Comparison of ENCODE assay signal across 16 mouse cellular contexts in the genomic region with DNA sequence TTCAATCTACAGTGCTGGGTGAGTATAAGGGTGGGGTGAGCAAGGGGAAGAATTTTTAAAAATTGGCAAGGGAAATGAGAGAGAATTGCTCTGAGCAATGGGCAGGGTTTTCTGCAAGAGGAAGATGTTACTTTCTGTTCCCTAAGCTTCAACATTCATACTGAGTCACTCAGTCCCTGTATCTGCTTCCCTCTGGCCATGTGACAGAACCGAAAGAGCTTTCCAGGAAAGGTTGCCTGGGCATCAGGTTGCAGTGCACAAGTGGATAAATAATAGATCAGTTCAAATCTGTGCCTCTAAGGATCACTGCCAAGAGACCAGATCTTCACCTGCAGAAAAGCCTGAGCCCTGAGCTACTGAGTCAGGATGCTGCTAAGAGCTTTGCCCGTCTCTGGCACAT. TPM values are rescaled to one million over a fixed set of nuclear protein-coding genes. Genes with fewer than 3 reads are reported as not detected.
A peak's percentile ranks its signal among the peaks of the same experiment; 100 is the strongest.
DNase-seq lines count a peak whose midpoint lies in the region; ATAC-seq and TF ChIP-seq lines count a peak whose summit lies in the region.
"Had no signal": no experiment of that assay in that cellular context is flagged by ENCODE, and none has a peak within 500 bp of the region (broad histone marks: within the 10 kb centered on the region; RNA-seq: fewer than 3 reads in every experiment).

No protein-coding gene starts in this region.

- H3K4me1 ChIP-seq in liver, embryonic 15.5 days (replicated peaks): peaks cover 5% of the 10 kb centered on the region
- peaks cover 4% of the 10 kb centered on the region; the same call in 1 of the 2 replicates for H3K4me1 ChIP-seq in liver, postnatal 0 days (ENCODE audit: insufficient read depth)
- 0 out of 2 replicates have a peak, but pooled peaks cover 4% of the 10 kb centered on the region for H3K4me1 ChIP-seq in stomach, embryonic 16.5 days (ENCODE audit: control insufficient read depth, insufficient read depth, low read length)

- no peak for TF ChIP-seq CTCF in liver, postnatal 0 days (IDR thresholded peaks at IDR 0.05; ENCODE audit: low read depth)

- no peak overlapping the region for H3K4me2 ChIP-seq in liver, embryonic 15.5 days
- no peak overlapping the region for H3K4me2 ChIP-seq in liver, postnatal 0 days (ENCODE audit: low read depth, low read length)
- H3K4me2 ChIP-seq in stomach, embryonic 16.5 days (ENCODE audit: low read depth, low read length): no peak overlapping the region
- H3K4me2 ChIP-seq: limb, embryonic 13.5 days had no signal

- DNase-seq in frontal cortex, postnatal 14 days (ENCODE audit: low spot score in 2 of 2): no peak
- no peak for DNase-seq in liver, postnatal 0 days
- DNase-seq in adrenal gland, postnatal 14 days: peak; percentile 50
- DNase-seq: kidney, postnatal 10 days; layer of hippocampus, postnatal 36 days; right cerebral cortex, adult 18-20 months; thymus, adult 2 months had no signal

- no peaks in the 10 kb centered on the region for H3K27me3 ChIP-seq in liver, embryonic 15.5 days
- no peaks in the 10 kb centered on the region for H3K27me3 ChIP-seq in liver, postnatal 0 days (ENCODE audit: insufficient read depth, low read length)
- no peaks in the 10 kb centered on the region for H3K27me3 ChIP-seq in stomach, embryonic 16.5 days (ENCODE audit: control insufficient read depth, insufficient read depth, low read length)
- H3K27me3 ChIP-seq: limb, embryonic 13.5 days; megakaryocyte, embryonic 14.5 days; Patski had no signal

- H3K36me3 ChIP-seq in liver, embryonic 15.5 days (replicated peaks): peaks cover 60% of the 10 kb centered on the region
- peaks cover 48% of the 10 kb centered on the region for H3K36me3 ChIP-seq in liver, postnatal 0 days (replicated peaks; ENCODE audit: insufficient read depth, low read length)
- H3K36me3 ChIP-seq in stomach, embryonic 16.5 days (ENCODE audit: control insufficient read depth, insufficient read depth, low read length): peaks cover 16% of the 10 kb centered on the region

- no peak for TF ChIP-seq EP300 in liver, postnatal 0 days (IDR thresholded peaks at IDR 0.05; ENCODE audit: low read depth)

- no peaks in the 10 kb centered on the region for H3K9me3 ChIP-seq in liver, embryonic 15.5 days (replicated peaks)
- no peaks in the 10 kb centered on the region for H3K9me3 ChIP-seq in liver, postnatal 0 days (ENCODE audit: low read length)
- H3K9me3 ChIP-seq in stomach, embryonic 16.5 days (replicated peaks; ENCODE audit: control insufficient read depth, low read length): no peaks in the 10 kb centered on the region
- H3K9me3 ChIP-seq: forebrain, embryonic 10.5 days; limb, embryonic 13.5 days; megakaryocyte, embryonic 14.5 days had no signal

- H3K4me3 ChIP-seq in liver, embryonic 15.5 days (replicated peaks): no peak overlapping the region
- no peak overlapping the region for H3K4me3 ChIP-seq in liver, postnatal 0 days (ENCODE audit: low read depth, low read length)
- no peak overlapping the region for H3K4me3 ChIP-seq in stomach, embryonic 16.5 days (replicated peaks; ENCODE audit: low read length)
- H3K4me3 ChIP-seq: forebrain, embryonic 10.5 days; limb, embryonic 13.5 days; megakaryocyte, embryonic 14.5 days had no signal

- H3K27ac ChIP-seq in liver, embryonic 15.5 days (replicated peaks): no peak overlapping the region
- no peak overlapping the region for H3K27ac ChIP-seq in liver, postnatal 0 days (ENCODE audit: low read depth)
- H3K27ac ChIP-seq in stomach, embryonic 16.5 days (ENCODE audit: low read length): 0 out of 2 replicates have a peak overlapping the region, but pooled peaks have one; percentile 24
- H3K27ac ChIP-seq: forebrain, embryonic 10.5 days; limb, embryonic 13.5 days had no signal

- no peak overlapping the region for H3K9ac ChIP-seq in liver, embryonic 15.5 days
- no peak overlapping the region for H3K9ac ChIP-seq in liver, postnatal 0 days (replicated peaks)
- H3K9ac ChIP-seq in stomach, embryonic 16.5 days (ENCODE audit: low read length): no peak overlapping the region
- H3K9ac ChIP-seq: limb, embryonic 13.5 days had no signal

- WGBS in liver, embryonic 15.5 days (ENCODE audit: insufficient replicate concordance): 64% methylated on average over 2 of the region's 2 CpGs
- 75% methylated on average over 2 of the region's 2 CpGs for WGBS in liver, postnatal 0 days (ENCODE audit: insufficient replicate concordance)
- 73% methylated on average over 2 of the region's 2 CpGs for WGBS in stomach, embryonic 16.5 days

- ATAC-seq in frontal cortex, adult (ENCODE audit: low TSS enrichment): peak; percentile 61
- ATAC-seq in liver, embryonic 15.5 days (ENCODE audit: insufficient read depth): 0 out of 2 replicates have a peak, but pooled peaks have one; percentile 13
- no peak for ATAC-seq in liver, postnatal 0 days
- ATAC-seq in stomach, embryonic 16.5 days (ENCODE audit: insufficient read depth, low FRiP score): no peak
- ATAC-seq in erythroid progenitor cell, adult 5-6 weeks (replicated peaks; ENCODE audit: low FRiP score, poor library complexity, severe bottlenecking): no peak
- ATAC-seq: CD4-positive, CD25-positive, alpha-beta regulatory T cell, adult 4 months; Patski had no signal

RNA-seq across cellular contexts. Expression of a gene that starts 6.8 kb away (rescaled TPM):
- 16.5 and 21.4 TPM in 2 replicates for polyA plus RNA-seq in liver, embryonic 15.5 days (2015; fragmentation: Nextera tagmentation; extraction: Ambion mirVana)
- 23.5 and 23.6 TPM in 2 replicates for polyA plus RNA-seq in liver, postnatal 0 days (2015; fragmentation: Nextera tagmentation; extraction: Ambion mirVana)
- 177 and 178 TPM in 2 replicates for total RNA-seq in adrenal gland, postnatal 14 days (2021)
- 40.9 and 41.7 TPM in 2 replicates for polyA plus RNA-seq in stomach, embryonic 16.5 days (2015; fragmentation: Nextera tagmentation; extraction: Ambion mirVana)
- total RNA-seq in erythroid progenitor cell, adult 5-6 weeks (2015; ENCODE audit: low replicate concordance): 16.3 and 20.5 TPM in 2 replicates
- total RNA-seq in erythroid progenitor cell, adult 5-6 weeks (2017; ENCODE audit: low replicate concordance): 17.2 and 22.2 TPM in 2 replicates

RNA-seq across cellular contexts. Expression of a gene that starts 26.0 kb away (rescaled TPM):
- polyA plus RNA-seq in liver, embryonic 15.5 days (2015; fragmentation: Nextera tagmentation; extraction: Ambion mirVana): 6.3 and 7.5 TPM in 2 replicates
- 3.6 and 5.2 TPM in 2 replicates for polyA plus RNA-seq in liver, postnatal 0 days (2015; fragmentation: Nextera tagmentation; extraction: Ambion mirVana)
- total RNA-seq in adrenal gland, postnatal 14 days (2021): 57.9 and 85.1 TPM in 2 replicates
- 572 and 707 TPM in 2 replicates for polyA plus RNA-seq in stomach, embryonic 16.5 days (2015; fragmentation: Nextera tagmentation; extraction: Ambion mirVana)
- not detected in 2 replicates for total RNA-seq in erythroid progenitor cell, adult 5-6 weeks (2015; ENCODE audit: low replicate concordance)
- not detected in 2 replicates for total RNA-seq in erythroid progenitor cell, adult 5-6 weeks (2017; ENCODE audit: low replicate concordance)

RNA-seq across cellular contexts. Expression of a gene that starts 50.6 kb away (rescaled TPM):
- polyA plus RNA-seq in liver, embryonic 15.5 days (2015; fragmentation: Nextera tagmentation; extraction: Ambion mirVana): 61.2 and 65.7 TPM in 2 replicates
- polyA plus RNA-seq in liver, postnatal 0 days (2015; fragmentation: Nextera tagmentation; extraction: Ambion mirVana): 35.8 and 42.6 TPM in 2 replicates
- total RNA-seq in adrenal gland, postnatal 14 days (2021): 132 and 135 TPM in 2 replicates
- polyA plus RNA-seq in stomach, embryonic 16.5 days (2015; fragmentation: Nextera tagmentation; extraction: Ambion mirVana): 143 and 152 TPM in 2 replicates
- 29.3 and 31.4 TPM in 2 replicates for total RNA-seq in erythroid progenitor cell, adult 5-6 weeks (2015; ENCODE audit: low replicate concordance)
- total RNA-seq in erythroid progenitor cell, adult 5-6 weeks (2017; ENCODE audit: low replicate concordance): 52.9 and 68.6 TPM in 2 replicates

RNA-seq across cellular contexts. Expression of a gene that starts 50.8 kb away (rescaled TPM):
- polyA plus RNA-seq in liver, embryonic 15.5 days (2015; fragmentation: Nextera tagmentation; extraction: Ambion mirVana): 3.2 and 3.4 TPM in 2 replicates
- polyA plus RNA-seq in liver, postnatal 0 days (2015; fragmentation: Nextera tagmentation; extraction: Ambion mirVana): 5.0 TPM in 2 replicates
- total RNA-seq in adrenal gland, postnatal 14 days (2021): 53.9 and 56.6 TPM in 2 replicates
- polyA plus RNA-seq in stomach, embryonic 16.5 days (2015; fragmentation: Nextera tagmentation; extraction: Ambion mirVana): 5.1 and 5.7 TPM in 2 replicates
- total RNA-seq in erythroid progenitor cell, adult 5-6 weeks (2015; ENCODE audit: low replicate concordance): 4.6 and 6.5 TPM in 2 replicates
- 1.4 and 11.6 TPM in 2 replicates for total RNA-seq in erythroid progenitor cell, adult 5-6 weeks (2017; ENCODE audit: low replicate concordance)

RNA-seq across cellular contexts. Expression of a gene that starts 55.1 kb away (rescaled TPM):
- 13.8 and 15.2 TPM in 2 replicates for polyA plus RNA-seq in liver, embryonic 15.5 days (2015; fragmentation: Nextera tagmentation; extraction: Ambion mirVana)
- 13.0 and 15.9 TPM in 2 replicates for polyA plus RNA-seq in liver, postnatal 0 days (2015; fragmentation: Nextera tagmentation; extraction: Ambion mirVana)
- 39.0 and 40.0 TPM in 2 replicates for total RNA-seq in adrenal gland, postnatal 14 days (2021)
- 34.5 and 39.8 TPM in 2 replicates for polyA plus RNA-seq in stomach, embryonic 16.5 days (2015; fragmentation: Nextera tagmentation; extraction: Ambion mirVana)
- 11.5 and 28.9 TPM in 2 replicates for total RNA-seq in erythroid progenitor cell, adult 5-6 weeks (2015; ENCODE audit: low replicate concordance)
- 71.4 and 81.8 TPM in 2 replicates for total RNA-seq in erythroid progenitor cell, adult 5-6 weeks (2017; ENCODE audit: low replicate concordance)

Comparison
In these comparisons a context has a peak if more than half of its experiments do, and no peak if none do; other contexts are left out.
1. ATAC-seq: peak in frontal cortex, adult (single experiment) and liver, embryonic 15.5 days (single experiment); none in liver, postnatal 0 days (single experiment), stomach, embryonic 16.5 days (single experiment) and erythroid progenitor cell, adult 5-6 weeks (single experiment).
2. RNA of a gene that starts 26.0 kb away (polyA plus RNA-seq): 572 to 707 TPM in stomach, embryonic 16.5 days; 6.3 to 7.5 TPM in liver, embryonic 15.5 days and 3.6 to 5.2 TPM in liver, postnatal 0 days; every median in the first group is over 10 times any median in the second.